Mouse (Mus musculus) cerebellum, postnatal 14 days (tissue): ENCODE data around the gene Kcnk10.
"Not testable (repeated sequence)": the region's sequence is repeated elsewhere in the genome, so short reads cannot be mapped to it uniquely, and the experiment has no call there.

ENCODE experiments used
- DNase-seq, 2 experiments: peaks; one replicate each; pipeline ENCODE4 v3.0.0; 2021; ENCODE audit warnings: mixed read lengths in 2 of 2

The Kcnk10 gene

DNA sequence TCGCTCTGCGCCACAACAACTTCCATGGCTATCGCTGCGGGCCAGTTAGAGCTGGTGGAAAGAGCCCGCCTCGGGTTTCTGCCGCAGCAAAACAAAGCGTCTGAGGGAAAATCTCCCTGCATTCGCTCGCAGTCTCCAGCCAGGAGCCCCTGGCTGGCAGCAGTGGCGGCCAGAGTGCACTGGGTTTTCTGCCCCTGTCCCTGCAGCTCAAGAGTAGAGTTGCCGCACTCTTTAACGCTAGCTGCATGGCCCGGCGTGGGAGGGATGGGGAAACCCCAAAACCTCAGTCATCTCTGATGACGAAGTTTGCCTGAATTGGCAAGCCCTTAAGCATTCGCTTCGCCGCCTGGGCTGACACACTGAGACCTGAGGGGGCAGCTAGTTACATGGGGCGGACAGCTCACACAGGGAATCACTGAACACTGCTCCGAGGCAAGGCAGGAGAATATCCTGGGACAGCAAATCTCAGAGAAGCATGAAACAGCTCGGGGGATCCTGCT is at the start of gene Kcnk10:
TSS of gene Kcnk10 (minus strand) at position 450 of the 500 bp plus-strand sequence.
- DNase-seq, result peak; percentile 54 to 68

- peak; percentile 90 to 92 for DNase-seq
These were observed 49.5 kb upstream of the Kcnk10 start, which contains the start of gene Spata7 for GRCm38 (mm10) chr12:98627392-98628259. Gene Spata7 (plus strand): TSS chr12:98628157.

- DNase-seq, result not testable (repeated sequence)
These were observed 45.2 kb upstream of the Kcnk10 start for GRCm38 (mm10) chr12:98623266-98623665.

DNA sequence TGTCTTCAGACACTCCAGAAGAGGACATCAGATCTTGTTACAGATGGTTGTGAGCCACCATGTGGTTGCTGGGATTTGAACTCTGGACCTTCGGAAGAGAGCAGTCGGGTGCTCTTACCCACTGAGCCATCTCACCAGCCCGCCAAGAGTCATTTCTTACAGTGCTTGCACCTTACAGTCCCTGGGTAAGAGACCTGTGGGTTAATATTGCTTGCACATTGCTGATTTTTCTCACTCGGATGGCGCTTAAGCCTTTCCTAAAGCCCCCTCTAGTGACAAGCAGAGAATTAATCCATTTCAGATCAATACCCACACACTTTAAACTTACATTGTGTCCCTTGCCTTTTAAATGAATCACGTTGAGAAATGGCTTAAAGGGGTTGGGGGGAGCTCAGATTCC is 42.8 kb upstream of the Kcnk10 start:
- DNase-seq, result peak; percentile 56 to 68

DNA sequence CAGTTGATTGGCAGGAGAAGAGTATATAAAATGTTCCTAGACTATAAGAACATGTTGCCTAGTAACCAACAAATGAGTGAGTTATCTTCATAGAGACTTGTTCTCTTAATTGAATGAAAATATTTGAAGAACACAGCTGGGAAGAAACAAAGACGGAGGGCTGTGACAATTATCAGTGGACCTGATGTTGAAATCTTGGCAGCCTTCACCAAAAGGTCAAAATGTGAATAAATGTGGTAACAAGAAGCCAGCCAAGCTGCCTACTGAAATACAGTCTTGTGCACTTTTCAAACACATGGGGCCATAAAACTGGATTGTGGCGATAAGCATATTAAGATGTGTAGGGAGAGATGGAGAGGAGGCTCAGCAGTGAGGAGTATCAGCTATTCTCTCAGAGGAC is 41.4 kb upstream of the Kcnk10 start:
- DNase-seq, result no peak

DNA sequence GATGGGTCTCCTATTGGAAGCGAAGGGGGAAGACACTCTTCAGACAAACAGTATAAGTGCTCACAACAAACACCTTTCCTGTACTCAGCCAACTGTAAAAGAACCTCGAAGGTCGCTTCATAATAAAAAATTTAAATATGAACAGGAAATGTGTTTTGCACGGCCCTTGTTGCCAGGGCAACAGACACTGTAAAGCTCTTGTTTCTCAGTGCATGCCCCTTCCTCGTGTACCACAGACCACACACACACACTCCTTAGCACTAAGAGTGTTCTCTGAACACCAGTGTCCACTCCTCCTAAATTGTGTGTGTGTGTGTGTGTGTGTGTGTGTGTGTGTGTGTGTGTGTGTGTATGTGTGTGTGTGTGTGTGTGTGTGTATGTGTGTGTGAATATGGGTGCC is 37.6 kb upstream of the Kcnk10 start:
- DNase-seq, result no peak

- no peak for DNase-seq
These were observed 36.9 kb upstream of the Kcnk10 start for GRCm38 (mm10) chr12:98614910-98615508.

DNA sequence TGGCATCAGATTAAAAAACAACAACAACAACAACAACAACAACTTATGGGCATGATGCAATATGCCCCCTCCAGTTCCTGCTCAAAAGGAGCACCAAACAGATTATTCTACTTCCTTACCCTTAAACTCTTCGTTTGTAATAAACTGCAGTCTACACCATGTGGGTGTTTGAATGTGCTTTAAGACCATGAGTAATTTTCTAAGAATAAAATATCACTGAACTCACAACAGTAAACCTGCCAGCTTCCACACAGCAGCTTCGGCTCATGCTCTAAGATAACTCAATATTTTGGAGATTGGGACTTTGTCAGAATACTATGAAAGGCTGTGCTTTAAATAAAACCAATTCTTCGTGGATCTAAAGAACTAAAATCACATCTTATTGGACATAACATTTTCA is 32.2 kb upstream of the Kcnk10 start:
- no peak for DNase-seq

DNA sequence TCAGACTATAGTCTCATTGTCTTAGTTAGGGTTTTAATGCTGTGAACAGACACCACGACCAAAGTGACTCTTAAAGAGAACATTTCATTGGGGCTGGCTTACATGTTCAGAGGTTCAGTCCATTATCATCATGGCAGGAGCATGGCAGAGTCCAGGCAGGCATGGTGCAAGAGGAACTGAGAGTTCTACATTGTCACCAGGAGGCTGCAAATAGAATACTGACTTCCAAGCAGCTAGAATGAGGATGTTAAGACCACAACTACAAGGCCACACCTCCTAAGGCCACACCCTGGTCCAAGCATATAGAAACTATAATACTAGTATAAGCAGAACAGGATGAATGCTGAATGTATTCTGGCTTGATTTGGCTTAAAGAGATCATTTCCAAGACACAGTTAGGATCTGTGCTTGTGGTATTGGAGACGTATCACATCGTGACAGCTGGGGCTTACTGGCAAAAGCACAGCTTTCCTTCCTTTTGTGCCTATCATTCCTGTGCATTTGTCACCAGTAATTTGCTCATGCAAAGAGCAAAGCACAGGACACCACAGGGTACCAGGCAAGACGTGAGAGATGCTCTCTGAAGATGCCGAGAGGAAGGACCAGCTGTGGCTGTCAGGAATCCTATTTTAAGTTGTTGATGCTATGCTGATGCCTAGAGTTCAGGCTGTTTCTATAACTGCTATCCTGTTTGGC is 28.6 kb upstream of the Kcnk10 start:
- peak; percentile 42 for DNase-seq

GRCm38 (mm10) chr12:98605264-98605663 is 27.2 kb upstream of the Kcnk10 start:
- no peak for DNase-seq

DNA sequence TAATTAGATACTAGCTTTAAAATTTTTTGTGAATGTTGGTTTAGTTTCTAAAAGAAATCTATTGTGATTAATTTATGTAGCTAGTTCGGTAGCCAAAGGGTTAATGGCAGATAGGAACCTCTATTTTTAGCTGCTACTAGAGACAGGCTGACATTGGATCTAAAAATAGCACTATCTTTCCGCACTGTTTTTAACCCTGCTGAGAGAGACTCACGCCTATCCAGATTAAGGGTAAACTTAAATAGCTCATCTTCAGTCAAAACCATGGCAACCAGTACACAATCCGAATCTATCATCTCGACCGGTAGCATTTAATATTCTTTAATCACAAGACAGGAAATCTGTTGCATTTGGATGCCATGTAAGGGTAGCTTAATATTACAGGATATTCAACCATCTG is 24.0 kb upstream of the Kcnk10 start:
- DNase-seq, result peak; percentile 13 to 49

DNA sequence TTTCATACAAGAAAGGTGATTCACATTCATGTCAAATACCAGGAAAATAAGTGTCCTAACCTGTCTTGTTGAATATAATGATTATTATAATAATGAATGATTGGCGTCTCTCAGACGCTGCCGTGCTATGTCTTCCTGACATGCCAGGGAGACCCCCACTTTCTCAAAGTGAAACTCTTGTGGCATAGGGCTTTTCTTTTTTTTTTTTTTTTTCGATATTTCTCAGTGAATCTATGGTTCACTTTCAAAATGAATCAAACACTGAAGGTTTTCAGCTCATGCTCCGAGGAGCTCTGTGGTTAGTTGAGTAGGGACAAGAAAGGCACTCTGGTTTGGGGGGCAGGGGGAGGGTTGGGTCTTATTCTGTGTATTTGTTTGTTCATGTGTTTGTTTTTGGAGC is 22.8 kb upstream of the Kcnk10 start:
- no peak for DNase-seq

DNA sequence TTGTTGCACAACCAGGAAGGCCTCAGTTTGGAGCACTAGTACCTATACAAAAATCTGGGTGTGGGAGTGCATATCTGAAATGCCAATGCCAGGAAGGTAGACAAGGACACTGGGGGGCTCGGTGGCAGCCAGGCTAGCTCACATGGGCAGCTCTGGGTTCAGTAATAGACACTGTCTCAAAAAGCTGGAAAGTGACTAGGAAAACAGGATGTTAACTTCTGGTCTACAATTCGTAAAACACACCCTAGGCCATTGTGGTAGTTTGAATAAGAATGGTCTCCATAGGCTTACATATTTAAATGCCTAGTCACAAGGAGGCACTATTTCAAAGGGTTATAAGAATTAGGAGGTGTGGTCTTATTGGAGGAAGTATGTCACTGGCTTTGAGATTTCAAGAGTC is 12.9 kb upstream of the Kcnk10 start:
- DNase-seq, result no peak

DNA sequence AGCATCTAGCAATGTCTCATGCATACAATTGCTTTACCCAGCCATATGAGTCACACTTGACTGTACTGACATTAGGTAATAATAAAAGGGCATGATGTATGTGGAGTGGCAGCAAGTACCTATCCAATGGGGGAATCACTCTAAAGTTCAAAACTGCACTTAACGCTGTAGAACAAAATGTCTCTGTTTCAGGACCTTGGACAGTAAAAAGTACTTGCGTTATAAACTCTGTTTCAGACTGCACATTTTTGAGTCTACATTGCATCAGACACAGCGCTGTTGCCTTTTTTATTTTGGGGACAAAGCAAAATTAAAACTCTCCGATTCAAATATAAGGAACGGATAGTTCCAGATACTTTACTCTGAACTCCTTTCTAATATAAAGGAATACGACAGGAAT is 10.5 kb upstream of the Kcnk10 start:
- DNase-seq, result no peak

- peak; percentile 65 to 75 for DNase-seq
These were observed 7.2 kb upstream of the Kcnk10 start for GRCm38 (mm10) chr12:98585302-98585701.

- peak in 1 of 2 experiments; percentile 34 for DNase-seq
These were observed 2.1 kb downstream of the Kcnk10 start for GRCm38 (mm10) chr12:98575942-98576550.

- DNase-seq, result no peak
These were observed 2.8 kb downstream of the Kcnk10 start for GRCm38 (mm10) chr12:98575195-98575887.

DNA sequence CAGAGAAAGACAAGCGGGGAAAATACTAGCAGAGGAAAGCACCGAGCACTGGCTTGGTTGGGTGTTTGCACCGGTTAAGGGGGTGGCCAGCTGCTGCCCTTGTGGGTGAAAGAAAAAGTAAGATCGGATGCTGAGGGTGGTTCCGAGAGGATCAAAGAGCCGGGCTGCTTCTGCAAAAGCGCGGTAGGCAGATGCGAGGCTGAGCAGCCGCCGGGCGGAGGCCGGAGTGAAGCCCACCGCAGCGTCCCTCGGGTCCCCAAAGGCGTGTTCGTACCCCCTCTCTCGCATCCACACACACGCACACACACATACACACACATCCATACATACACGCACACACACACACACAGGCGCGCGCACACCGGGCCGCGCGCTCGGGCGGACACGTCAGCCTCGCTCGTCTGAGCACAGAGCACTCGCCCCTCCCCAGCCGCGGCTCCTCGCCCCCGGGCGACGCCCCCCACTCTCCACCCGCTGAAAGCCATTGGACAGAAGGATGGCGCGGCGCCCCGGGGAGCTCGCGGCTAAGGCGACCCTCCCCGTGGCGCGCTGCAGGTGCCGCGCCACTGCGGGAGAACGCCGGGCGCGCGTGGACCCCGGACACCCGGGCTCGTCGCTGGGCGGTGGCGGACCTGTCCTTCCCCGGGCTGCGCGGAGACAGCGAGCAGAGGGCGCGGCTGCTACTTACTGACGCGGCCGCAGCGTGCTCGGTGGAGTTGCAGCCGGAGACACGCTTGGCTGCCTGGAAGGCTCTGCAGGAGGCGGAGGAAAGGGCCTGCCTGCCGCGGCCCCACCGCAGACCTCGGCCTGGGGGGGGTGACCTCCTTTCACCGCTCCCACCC is 3.5 kb downstream of the Kcnk10 start:
- DNase-seq, result peak; percentile 79 to 84

- peak; percentile 89 to 92 for DNase-seq
These were observed 4.5 kb downstream of the Kcnk10 start for GRCm38 (mm10) chr12:98573317-98574270.
